Mouse (Mus musculus) midbrain, embryonic 12.5 days (tissue): ENCODE measurements at regions not wholly inside any gene's neighbourhood (a gene's known extent, or its start where the extent isn't known, plus 50 kb on each side); places are given as distances from the start of the nearest gene placed in this dataset.

ENCODE experiments used
- ATAC-seq: fragments of 200-750 bp; cut with Nextera tagmentation; 2 replicates; pipeline ENCODE4 v1.8.0; 2017; ENCODE audit warnings: low read depth, moderate TSS enrichment, moderate library complexity; ENCODE audit not compliant: low FRiP score
- H3K27ac ChIP-seq: fragments of 300-500 bp; sonication (generic); replicated peaks from 2 replicates; pipeline ENCODE4 v1.5.1; 2016; ENCODE audit warnings: mild to moderate bottlenecking
- H3K27me3 ChIP-seq: fragments of 300-500 bp; sonication (generic); 2 replicates; pipeline ENCODE4 v1.6.1; 2016; ENCODE audit warnings: mild to moderate bottlenecking
- H3K36me3 ChIP-seq: fragments of 300-500 bp; sonication (generic); 2 replicates; pipeline ENCODE4 v1.6.1; 2016
- H3K4me1 ChIP-seq: fragments of 300-500 bp; sonication (generic); 2 replicates; pipeline ENCODE4 v1.6.1; 2016
- H3K4me2 ChIP-seq: fragments of 300-500 bp; sonication (generic); replicated peaks from 2 replicates; pipeline ENCODE4 v1.6.1; 2016; ENCODE audit warnings: mild to moderate bottlenecking, moderate library complexity
- H3K4me3 ChIP-seq: fragments of 300-500 bp; sonication (generic); 2 replicates; pipeline ENCODE4 v1.5.1; 2016; ENCODE audit warnings: mild to moderate bottlenecking
- H3K9ac ChIP-seq: fragments of 300-500 bp; sonication (generic); replicated peaks from 2 replicates; pipeline ENCODE4 v1.6.1; 2016; ENCODE audit warnings: mild to moderate bottlenecking, moderate library complexity
- H3K9me3 ChIP-seq: fragments of 300-500 bp; sonication (generic); 2 replicates; pipeline ENCODE4 v1.6.1; 2016; ENCODE audit warnings: mild to moderate bottlenecking
- WGBS: fragments of 180-500 bp; shearing (Covaris S2); methylation state at CpG from one replicate; pipeline ENCODE4 v1.1.7; 2016; 5-methylcytosine and 5-hydroxymethylcytosine counted together

DNA sequence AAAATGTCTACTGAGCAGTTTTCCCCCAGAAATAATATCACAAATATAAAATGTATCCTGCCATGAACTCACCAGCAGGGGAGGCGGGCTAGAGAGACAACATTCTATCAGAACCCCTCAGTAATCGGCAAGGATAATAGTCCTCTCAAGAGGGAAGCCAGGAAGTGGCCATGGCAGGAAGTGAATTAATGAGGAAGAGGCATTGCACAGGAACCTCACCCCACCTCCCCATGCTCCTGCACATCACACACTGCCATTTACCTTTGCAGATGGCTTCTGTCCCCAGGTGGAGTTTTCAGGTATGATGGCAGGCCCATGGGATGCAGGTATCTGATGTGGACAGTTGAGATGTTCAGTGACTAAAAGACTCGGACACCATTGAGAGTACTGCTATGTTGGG lies 185.9 kb upstream of the Tgfbr2 start:
- Histone ChIP-seq H3K36me3 (no peaks in the 10 kb centered on the region), H3K27ac (no peak overlapping the region), H3K9me3 (0 out of 2 replicates have a peak, but pooled peaks cover 5% of the 10 kb centered on the region), H3K4me2 (no peak overlapping the region), H3K4me3 (no peak overlapping the region), H3K9ac (no peak overlapping the region), H3K4me1 (no peaks in the 10 kb centered on the region; the same call in 1 of the 2 replicates), H3K27me3 (no peaks in the 10 kb centered on the region)
- 90% methylated on average over 3 of the region's 3 CpGs for WGBS
- ATAC-seq = no peak

DNA sequence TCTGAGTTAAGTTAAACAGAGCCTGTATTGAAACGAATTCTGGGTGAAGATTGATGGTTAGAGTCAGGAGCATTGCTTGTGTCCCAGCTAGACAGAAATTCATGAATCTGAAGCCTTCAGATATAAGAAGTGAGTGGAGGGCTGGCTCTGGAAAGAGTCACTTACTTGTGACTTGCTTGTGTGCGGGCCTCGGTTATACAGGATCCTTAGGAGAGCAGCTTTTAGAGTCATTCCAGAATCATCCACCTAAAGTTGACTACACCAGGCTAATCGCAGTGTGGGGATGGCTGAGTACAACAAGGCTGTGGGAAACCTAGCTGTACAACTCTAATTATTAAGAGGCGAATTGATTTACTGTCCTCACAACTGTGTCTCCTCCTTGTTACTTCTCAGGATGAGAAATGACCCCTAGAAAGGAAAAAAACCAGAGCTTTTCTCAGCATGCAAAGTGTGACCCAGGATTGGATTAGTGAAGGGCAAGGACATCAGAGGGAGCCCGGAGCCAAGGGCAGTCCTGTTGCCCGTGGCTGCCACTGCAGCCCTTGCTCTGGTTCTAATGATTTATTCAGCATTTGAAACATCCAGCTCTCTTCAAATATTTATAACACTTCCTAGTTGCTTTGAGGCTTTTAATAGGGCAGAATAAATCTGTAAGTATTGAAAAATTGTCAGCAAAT lies 179.0 kb upstream of the Tgfbr2 start:
- Histone ChIP-seq H3K4me2 (no peak overlapping the region), H3K9me3 (no peaks in the 10 kb centered on the region), H3K9ac (no peak overlapping the region), H3K27ac (0 out of 2 replicates have a peak overlapping the region, but pooled peaks have one; percentile 25), H3K4me1 (no peaks in the 10 kb centered on the region), H3K4me3 (no peak overlapping the region), H3K27me3 (no peaks in the 10 kb centered on the region), H3K36me3 (no peaks in the 10 kb centered on the region)
- ATAC-seq = no peak
- 80% methylated on average over 7 of the region's 7 CpGs for WGBS

GRCm38 (mm10) chr9:116352801-116353494 lies 177.8 kb upstream of the Tgfbr2 start:
- H3K36me3 ChIP-seq = no peaks in the 10 kb centered on the region
- no peak overlapping the region for H3K27ac ChIP-seq
- 77% methylated on average over 4 of the region's 4 CpGs for WGBS
- ATAC-seq = no peak
- no peaks in the 10 kb centered on the region for H3K9me3 ChIP-seq
- H3K27me3 ChIP-seq = no peaks in the 10 kb centered on the region
- no peak overlapping the region for H3K9ac ChIP-seq
- no peak overlapping the region for H3K4me3 ChIP-seq
- H3K4me1 ChIP-seq = no peaks in the 10 kb centered on the region
- no peak overlapping the region for H3K4me2 ChIP-seq

- no peak overlapping the region for H3K4me3 ChIP-seq
- no peak for ATAC-seq
- no peaks in the 10 kb centered on the region for H3K36me3 ChIP-seq
- no peak overlapping the region for H3K27ac ChIP-seq
- no peaks in the 10 kb centered on the region for H3K9me3 ChIP-seq
- no peaks in the 10 kb centered on the region for H3K4me1 ChIP-seq
- H3K27me3 ChIP-seq = no peaks in the 10 kb centered on the region
- H3K4me2 ChIP-seq = no peak overlapping the region
- H3K9ac ChIP-seq = no peak overlapping the region
- WGBS = 73% methylated on average over 10 of the region's 10 CpGs
These were observed 175.8 kb upstream of the Tgfbr2 start for GRCm38 (mm10) chr9:116350804-116351547.

DNA sequence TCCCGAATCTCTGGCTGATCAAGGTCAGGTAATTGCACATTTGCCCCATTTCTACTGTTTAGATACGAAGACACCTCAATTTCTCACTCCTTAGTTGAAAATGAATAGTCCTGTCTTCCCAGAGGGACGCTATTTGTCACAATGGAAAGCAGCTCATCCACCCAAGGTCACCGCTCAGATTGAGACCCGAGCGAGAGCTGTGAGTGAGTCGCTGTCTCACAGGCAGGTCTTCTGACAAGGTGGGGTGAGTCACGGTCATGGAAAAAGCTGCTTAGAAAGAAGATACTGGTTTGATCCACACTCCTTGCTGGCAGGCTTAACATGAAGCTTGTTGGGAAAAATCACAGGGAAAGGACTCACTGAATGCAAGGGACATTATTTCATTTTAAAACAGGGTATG lies 171.9 kb upstream of the Tgfbr2 start:
- Histone ChIP-seq H3K27me3 (no peaks in the 10 kb centered on the region), H3K4me1 (no peaks in the 10 kb centered on the region), H3K4me3 (no peak overlapping the region), H3K9me3 (no peaks in the 10 kb centered on the region), H3K27ac (no peak overlapping the region), H3K36me3 (no peaks in the 10 kb centered on the region), H3K4me2 (no peak overlapping the region), H3K9ac (no peak overlapping the region)
- 94% methylated on average over 8 of the region's 8 CpGs for WGBS
- no peak for ATAC-seq

DNA sequence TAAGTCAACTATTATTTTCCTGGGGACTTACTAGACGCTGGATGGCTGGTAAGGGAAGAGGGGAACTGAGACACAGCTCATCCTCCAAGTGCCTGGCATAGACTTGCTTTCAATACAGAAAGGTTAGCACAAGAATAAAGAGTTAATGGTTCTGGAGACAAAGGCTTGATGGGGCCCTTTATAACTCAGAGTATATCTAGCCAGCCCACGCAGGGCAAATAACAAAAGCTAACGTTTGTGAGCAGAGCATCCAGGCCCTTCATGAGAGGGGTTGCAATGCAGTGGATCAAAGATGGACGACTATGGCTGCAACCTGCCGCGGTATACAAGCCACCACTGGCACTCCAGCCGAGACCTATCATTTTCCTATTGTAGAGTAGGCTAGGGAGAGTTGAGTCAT lies 171.3 kb upstream of the Tgfbr2 start:
- Histone ChIP-seq H3K36me3 (no peaks in the 10 kb centered on the region), H3K27ac (no peak overlapping the region), H3K27me3 (no peaks in the 10 kb centered on the region), H3K4me2 (no peak overlapping the region), H3K9me3 (no peaks in the 10 kb centered on the region), H3K4me1 (no peaks in the 10 kb centered on the region), H3K9ac (no peak overlapping the region), H3K4me3 (no peak overlapping the region)
- no peak for ATAC-seq
- 90% methylated on average over 7 of the region's 7 CpGs for WGBS

DNA sequence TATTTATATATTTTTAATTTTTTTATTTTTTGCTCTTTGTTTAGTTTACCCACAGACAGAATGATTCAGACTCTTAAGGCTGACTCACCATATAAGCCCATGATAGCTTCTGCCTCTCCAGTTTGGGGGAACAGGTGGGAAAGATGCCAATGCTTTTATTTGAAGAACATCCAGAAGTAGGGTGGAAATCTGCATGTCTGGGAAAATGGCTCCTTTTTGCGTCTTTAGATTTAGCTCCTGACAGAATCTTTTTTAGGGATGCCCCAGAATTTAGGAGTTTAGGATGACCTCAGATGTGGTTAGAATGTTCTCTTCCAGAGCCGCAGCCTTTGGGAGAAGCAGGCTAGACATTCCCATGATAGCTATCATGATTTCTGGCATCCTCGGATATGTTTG lies 167.9 kb upstream of the Tgfbr2 start:
- H3K9ac ChIP-seq = no peak overlapping the region
- 94% methylated on average over 3 of the region's 3 CpGs for WGBS
- H3K4me2 ChIP-seq = no peak overlapping the region
- no peaks in the 10 kb centered on the region for H3K4me1 ChIP-seq
- H3K27me3 ChIP-seq = no peaks in the 10 kb centered on the region
- H3K4me3 ChIP-seq = no peak overlapping the region
- H3K36me3 ChIP-seq = no peaks in the 10 kb centered on the region
- no peak for ATAC-seq
- H3K27ac ChIP-seq = no peak overlapping the region
- no peaks in the 10 kb centered on the region for H3K9me3 ChIP-seq

GRCm38 (mm10) chr9:116342446-116343085 lies 167.4 kb upstream of the Tgfbr2 start:
- WGBS = 89% methylated on average over 8 of the region's 8 CpGs
- Histone ChIP-seq H3K27ac (no peak overlapping the region), H3K4me3 (no peak overlapping the region), H3K4me1 (no peaks in the 10 kb centered on the region), H3K4me2 (no peak overlapping the region), H3K36me3 (no peaks in the 10 kb centered on the region), H3K27me3 (no peaks in the 10 kb centered on the region), H3K9me3 (no peaks in the 10 kb centered on the region), H3K9ac (no peak overlapping the region)
- ATAC-seq = no peak

GRCm38 (mm10) chr9:116342009-116342408 lies 166.8 kb upstream of the Tgfbr2 start:
- Histone ChIP-seq H3K9ac (no peak overlapping the region), H3K4me3 (no peak overlapping the region), H3K9me3 (no peaks in the 10 kb centered on the region), H3K27me3 (no peaks in the 10 kb centered on the region), H3K36me3 (no peaks in the 10 kb centered on the region), H3K27ac (no peak overlapping the region), H3K4me2 (no peak overlapping the region), H3K4me1 (no peaks in the 10 kb centered on the region)
- 82% methylated on average over 4 of the region's 4 CpGs for WGBS
- no peak for ATAC-seq

DNA sequence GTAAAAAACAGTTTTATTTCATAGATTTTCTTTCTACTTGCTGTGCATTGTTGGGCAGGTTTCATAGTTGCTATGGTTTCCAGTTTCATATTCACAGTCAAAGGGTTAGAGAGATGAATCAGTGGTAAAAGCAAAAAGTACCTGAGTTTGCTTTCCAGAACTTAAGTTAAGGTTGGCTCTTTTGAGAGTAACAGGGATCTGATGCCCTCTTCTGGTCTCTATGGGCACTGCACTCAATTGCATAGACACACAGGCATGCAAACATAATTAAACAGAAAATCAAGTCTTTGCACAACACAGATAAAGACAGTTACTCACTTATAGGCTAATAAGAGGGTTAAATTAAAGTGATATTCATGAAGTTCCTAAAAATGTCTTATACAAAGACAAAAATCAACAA lies 165.8 kb upstream of the Tgfbr2 start:
- Histone ChIP-seq H3K36me3 (no peaks in the 10 kb centered on the region), H3K9me3 (no peaks in the 10 kb centered on the region), H3K27me3 (no peaks in the 10 kb centered on the region), H3K4me2 (no peak overlapping the region), H3K4me3 (no peak overlapping the region), H3K9ac (no peak overlapping the region), H3K4me1 (no peaks in the 10 kb centered on the region), H3K27ac (no peak overlapping the region)
- ATAC-seq = no peak

- H3K36me3 ChIP-seq = no peaks in the 10 kb centered on the region
- 89% methylated on average over 5 of the region's 5 CpGs for WGBS
- no peak for ATAC-seq
- no peaks in the 10 kb centered on the region for H3K27me3 ChIP-seq
- H3K4me1 ChIP-seq = no peaks in the 10 kb centered on the region
- H3K9me3 ChIP-seq = no peaks in the 10 kb centered on the region
- H3K4me3 ChIP-seq = no peak overlapping the region
- no peak overlapping the region for H3K9ac ChIP-seq
- no peak overlapping the region for H3K4me2 ChIP-seq
- H3K27ac ChIP-seq = no peak overlapping the region
These were observed 163.6 kb upstream of the Tgfbr2 start for GRCm38 (mm10) chr9:116338729-116339100.

- no peak for ATAC-seq
- 93% methylated on average over 5 of the region's 5 CpGs for WGBS
- Histone ChIP-seq H3K27ac (no peak overlapping the region), H3K9me3 (no peaks in the 10 kb centered on the region), H3K4me3 (no peak overlapping the region), H3K4me1 (no peaks in the 10 kb centered on the region), H3K36me3 (no peaks in the 10 kb centered on the region), H3K27me3 (no peaks in the 10 kb centered on the region), H3K4me2 (no peak overlapping the region), H3K9ac (no peak overlapping the region)
These were observed 163.1 kb upstream of the Tgfbr2 start for GRCm38 (mm10) chr9:116338093-116338728.
